In the genomic region with DNA sequence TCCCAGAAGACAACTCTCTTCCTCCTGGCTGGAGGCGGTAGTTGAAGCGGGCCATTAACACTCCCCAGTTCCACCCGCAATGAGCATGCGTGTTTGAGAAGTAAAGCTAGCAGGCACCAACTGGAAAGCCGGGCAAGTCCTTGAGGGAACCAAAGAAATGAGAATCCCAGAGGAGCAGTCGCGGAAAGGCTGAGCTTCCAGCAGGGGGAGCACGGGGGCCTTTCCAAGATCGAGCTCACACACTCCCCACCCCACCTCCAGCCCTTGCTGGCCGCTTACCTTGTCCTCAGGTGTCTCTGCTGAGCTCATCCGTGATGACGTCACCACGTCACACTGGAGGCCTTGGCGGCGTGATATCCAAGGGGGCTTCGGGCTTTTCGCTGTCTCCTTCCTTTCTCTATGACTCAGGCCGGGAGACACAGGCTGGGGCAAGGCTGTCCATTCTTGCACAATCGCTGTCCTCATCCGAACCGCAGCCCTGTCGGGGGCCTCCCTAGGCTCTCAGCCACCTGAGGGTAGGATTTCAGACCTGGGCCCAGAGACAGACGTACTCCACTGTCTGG, we compare ENCODE assay signal across 8 mouse cellular contexts. TPM values are rescaled to one million over a fixed set of nuclear protein-coding genes. Genes with fewer than 3 reads are reported as not detected.
DNase-seq lines count a peak whose midpoint lies in the region; ATAC-seq lines count a peak whose summit lies in the region.

A gene (minus strand): TSS at position 381 of the 563 bp plus-strand sequence.

- H3K9ac ChIP-seq in hindbrain, embryonic 12.5 days: peak within 1 kb of the TSS; percentile 52

- WGBS in hindbrain, embryonic 12.5 days: 3% methylated on average over 23 of the region's 23 CpGs

- H3K27me3 ChIP-seq in hindbrain, embryonic 12.5 days: no peaks in the 10 kb centered on the region

- DNase-seq in ZHBTc4 (ENCODE audit: low read depth, low spot score): peak; percentile 92
- DNase-seq in cerebellum, postnatal 14 days: peak; percentile 86 to 90
- DNase-seq in frontal cortex, postnatal 14 days (ENCODE audit: low spot score in 2 of 2): peak; percentile 58 to 61
- peak; percentile 48 to 50 for DNase-seq in layer of hippocampus, postnatal 36 days
- DNase-seq in lung, postnatal 4 days: peak; percentile 80 to 81
- peak; percentile 87 for DNase-seq in right cerebral cortex, postnatal 10 days (ENCODE audit: low spot score in 2 of 2)
- peak; percentile 70 for DNase-seq in urinary bladder, postnatal 25 days (ENCODE audit: low spot score)

- peaks cover 12% of the 10 kb centered on the region for H3K4me1 ChIP-seq in hindbrain, embryonic 12.5 days

- no peak within 1 kb of the TSS for H3K27ac ChIP-seq in hindbrain, embryonic 12.5 days

- peak within 1 kb of the TSS; percentile 15 for H3K4me3 ChIP-seq in hindbrain, embryonic 12.5 days

- no peaks in the 10 kb centered on the region for H3K9me3 ChIP-seq in hindbrain, embryonic 12.5 days (replicated peaks)

- H3K36me3 ChIP-seq in hindbrain, embryonic 12.5 days: no peaks in the 10 kb centered on the region

- H3K4me2 ChIP-seq in hindbrain, embryonic 12.5 days (replicated peaks): peak within 1 kb of the TSS; percentile 50

- ATAC-seq in hindbrain, embryonic 12.5 days (ENCODE audit: low FRiP score): peak; percentile 63

RNA-seq across cellular contexts. Expression of the gene that starts here (rescaled TPM):
- 4.7 and 7.1 TPM in 2 replicates for polyA plus RNA-seq in hindbrain, embryonic 12.5 days (2016; fragmentation: Nextera tagmentation; extraction: Ambion mirVana)
- total RNA-seq in layer of hippocampus, postnatal 36 days (2021): 1 to 10 TPM; 2.1 to 2.9 TPM
